Mouse (Mus musculus): ENCODE data around the gene Zfp319.

- TF ChIP-seq GATA1 (IDR thresholded peaks at IDR 0.05; ENCODE audit: borderline replicate concordance, low read length) (no peak), FLI1 (IDR thresholded peaks at IDR 0.05; ENCODE audit: low read length) (no peak)
These were observed 8.5 kb downstream of the Zfp319 start for GRCm38 (mm10) chr8:95323201-95323600.
